Mouse (Mus musculus): ENCODE measurements at regions not wholly inside any gene's neighbourhood (a gene's known extent, or its start where the extent isn't known, plus 50 kb on each side); places are given as distances from the start of the nearest gene placed in this dataset.
"Not testable (repeated sequence)": the region's sequence is repeated elsewhere in the genome, so short reads cannot be mapped to it uniquely, and the experiment has no call there.

- no peak for DNase-seq (ENCODE audit: low read depth, low spot score)
These were observed 114.0 kb upstream of the Nxpe4 start for GRCm38 (mm10) chr9:48047846-48048245.

- DNase-seq (ENCODE audit: low read depth, low spot score) = no peak
These were observed 108.2 kb upstream of the Nxpe4 start for GRCm38 (mm10) chr9:48053580-48053979.

- no peak for DNase-seq (ENCODE audit: low read depth, low spot score)
These were observed 106.6 kb upstream of the Nxpe4 start for GRCm38 (mm10) chr9:48055246-48055645.

GRCm38 (mm10) chr9:48058599-48058998 lies 103.2 kb upstream of the Nxpe4 start:
- no peak for DNase-seq (ENCODE audit: low read depth, low spot score)

- DNase-seq (ENCODE audit: low read depth, low spot score) = no peak
These were observed 102.2 kb upstream of the Nxpe4 start for GRCm38 (mm10) chr9:48059549-48060165.

- no peak for DNase-seq (ENCODE audit: low read depth, low spot score)
These were observed 100.8 kb upstream of the Nxpe4 start for GRCm38 (mm10) chr9:48060996-48061395.

- no peak for DNase-seq (ENCODE audit: low read depth, low spot score)
These were observed 95.0 kb upstream of the Nxpe4 start for GRCm38 (mm10) chr9:48066730-48067345.

- no peak for DNase-seq (ENCODE audit: low read depth, low spot score)
These were observed 89.2 kb upstream of the Nxpe4 start for GRCm38 (mm10) chr9:48072592-48072991.

- DNase-seq (ENCODE audit: low read depth, low spot score) = no peak
These were observed 88.7 kb upstream of the Nxpe4 start for GRCm38 (mm10) chr9:48073096-48073495.

- DNase-seq (ENCODE audit: low read depth, low spot score) = no peak
These were observed 86.1 kb upstream of the Nxpe4 start for GRCm38 (mm10) chr9:48075661-48076240.

- DNase-seq (ENCODE audit: low read depth, low spot score) = no peak
These were observed 79.4 kb upstream of the Nxpe4 start for GRCm38 (mm10) chr9:48082461-48082860.

- not testable (repeated sequence) for DNase-seq (ENCODE audit: low read depth, low spot score)
These were observed 77.6 kb upstream of the Nxpe4 start for GRCm38 (mm10) chr9:48084196-48084595.

- no peak for DNase-seq (ENCODE audit: low read depth, low spot score)
These were observed 72.2 kb upstream of the Nxpe4 start for GRCm38 (mm10) chr9:48089661-48090060.

GRCm38 (mm10) chr9:48094756-48095155 lies 67.1 kb upstream of the Nxpe4 start:
- DNase-seq (ENCODE audit: low read depth, low spot score) = no peak

- DNase-seq (ENCODE audit: low read depth, low spot score) = no peak
These were observed 62.0 kb upstream of the Nxpe4 start for GRCm38 (mm10) chr9:48099846-48100245.

- no peak for DNase-seq (ENCODE audit: low read depth, low spot score)
These were observed 55.2 kb upstream of the Nxpe4 start for GRCm38 (mm10) chr9:48106441-48107167.

- DNase-seq (ENCODE audit: low read depth, low spot score) = no peak
These were observed 52.7 kb upstream of the Nxpe4 start for GRCm38 (mm10) chr9:48108994-48109619.

- no peak for DNase-seq (ENCODE audit: low read depth, low spot score)
These were observed 50.4 kb upstream of the Nxpe4 start for GRCm38 (mm10) chr9:48111316-48111890.
